Mouse (Mus musculus): Measurements from ENCODE around the gene Lrrc30.

Gene Lrrc30

GRCm38 (mm10) chr17:67632676-67633339 is at the start of gene Lrrc30:
TSS of gene Lrrc30 (minus strand) at chr17:67632723.
- no peak for DNase-seq (ENCODE audit: low read depth, low spot score)

GRCm38 (mm10) chr17:67681084-67681483 is 48.6 kb upstream of the Lrrc30 start:
- DNase-seq (ENCODE audit: low read depth, low spot score) = no peak

- no peak for DNase-seq (ENCODE audit: low read depth, low spot score)
Observed at GRCm38 (mm10) chr17:67678576-67678975, 46.1 kb upstream of the Lrrc30 start.

- peak; percentile 61 for DNase-seq (ENCODE audit: low read depth, low spot score)
Observed at GRCm38 (mm10) chr17:67667981-67668380, 35.5 kb upstream of the Lrrc30 start.

- no peak for DNase-seq (ENCODE audit: low read depth, low spot score)
Observed at GRCm38 (mm10) chr17:67666981-67667380, 34.5 kb upstream of the Lrrc30 start.

- no peak for DNase-seq (ENCODE audit: low read depth, low spot score)
Observed at GRCm38 (mm10) chr17:67664299-67664698, 31.8 kb upstream of the Lrrc30 start.

GRCm38 (mm10) chr17:67651506-67651905 is 19.0 kb upstream of the Lrrc30 start:
- peak; percentile 77 for DNase-seq (ENCODE audit: low read depth, low spot score)

- DNase-seq (ENCODE audit: low read depth, low spot score) = no peak
Observed at GRCm38 (mm10) chr17:67641627-67642026, 9.1 kb upstream of the Lrrc30 start.

- DNase-seq (ENCODE audit: low read depth, low spot score) = no peak
Observed at GRCm38 (mm10) chr17:67638119-67638810, 5.7 kb upstream of the Lrrc30 start.

- DNase-seq (ENCODE audit: low read depth, low spot score) = no peak
Observed at GRCm38 (mm10) chr17:67636951-67637350, 4.4 kb upstream of the Lrrc30 start.

- DNase-seq (ENCODE audit: low read depth, low spot score) = no peak
Observed at GRCm38 (mm10) chr17:67636304-67636703, 3.8 kb upstream of the Lrrc30 start.

GRCm38 (mm10) chr17:67629746-67630145 is 2.8 kb downstream of the Lrrc30 start:
- DNase-seq (ENCODE audit: low read depth, low spot score) = no peak

- no peak for DNase-seq (ENCODE audit: low read depth, low spot score)
Observed at GRCm38 (mm10) chr17:67629211-67629657, 3.3 kb downstream of the Lrrc30 start.

- no peak for DNase-seq (ENCODE audit: low read depth, low spot score)
Observed at GRCm38 (mm10) chr17:67628475-67628874, 4.0 kb downstream of the Lrrc30 start.

- peak; percentile 50 for DNase-seq (ENCODE audit: low read depth, low spot score)
Observed at GRCm38 (mm10) chr17:67625431-67625830, 7.1 kb downstream of the Lrrc30 start.

GRCm38 (mm10) chr17:67619001-67619400 is 13.5 kb downstream of the Lrrc30 start:
- DNase-seq (ENCODE audit: low read depth, low spot score) = no peak

- no peak for DNase-seq (ENCODE audit: low read depth, low spot score)
Observed at GRCm38 (mm10) chr17:67614381-67614780, 18.1 kb downstream of the Lrrc30 start.

- DNase-seq (ENCODE audit: low read depth, low spot score) = no peak
Observed at GRCm38 (mm10) chr17:67612576-67612975, 19.9 kb downstream of the Lrrc30 start.

- no peak for DNase-seq (ENCODE audit: low read depth, low spot score)
Observed at GRCm38 (mm10) chr17:67612151-67612550, 20.4 kb downstream of the Lrrc30 start.

GRCm38 (mm10) chr17:67604446-67604845 is 28.1 kb downstream of the Lrrc30 start:
- no peak for DNase-seq (ENCODE audit: low read depth, low spot score)

- DNase-seq (ENCODE audit: low read depth, low spot score) = no peak
Observed at GRCm38 (mm10) chr17:67602556-67602955, 30.0 kb downstream of the Lrrc30 start.

- peak; percentile 78 for DNase-seq (ENCODE audit: low read depth, low spot score)
Observed at GRCm38 (mm10) chr17:67584937-67585579, 47.5 kb downstream of the Lrrc30 start.

GRCm38 (mm10) chr17:67584533-67584932 is 48.0 kb downstream of the Lrrc30 start:
- DNase-seq (ENCODE audit: low read depth, low spot score) = no peak
